Mouse (Mus musculus) midbrain, embryonic 11.5 days (tissue): Measurements from ENCODE around the gene Tuba4a. TPM values are rescaled to one million over a fixed set of nuclear protein-coding genes. Genes with fewer than 3 reads are reported as not detected.

Experiments
- microRNA-seq: library from miRNA; unstranded; fragments of <30 nt; microRNA quantifications from one replicate; pipeline ENCODE4, GENCODE M21; 2017
- polyA plus RNA-seq: library from polyadenylated mRNA; unstranded; fragments of >200 nt; fragmentation: Nextera tagmentation; extraction: Ambion mirVana; gene quantifications from 2 replicates; pipeline ENCODE4 v1.2.1, GENCODE M21; 2014

Tuba4a gene
- polyA plus RNA-seq, 1 experiment from 2014 or later = 9.6 TPM

Small RNA genes within 50 kb of the gene (microRNA-seq; reads per million reads assigned to microRNA genes)
- gene Gm27943 = not detected

Other genes starting within 250 kb of the Tuba4a start
- gene Nhej1, start 94.7 kb downstream of the Tuba4a start, polyA plus RNA-seq = 12.9 and 13.0 TPM in 2 replicates
- not detected in 2 replicates for gene Slc23a3, start 86.0 kb downstream of the Tuba4a start, polyA plus RNA-seq
- gene Cnppd1, start 77.2 kb downstream of the Tuba4a start, polyA plus RNA-seq = 45.5 and 49.8 TPM in 2 replicates
- gene Retreg2, start 77.1 kb downstream of the Tuba4a start, polyA plus RNA-seq = 55.1 and 58.3 TPM in 2 replicates
- 30.1 and 33.6 TPM in 2 replicates for gene Zfand2b, start 51.2 kb downstream of the Tuba4a start, polyA plus RNA-seq
- 25.3 and 29.2 TPM in 2 replicates for gene Abcb6, start 39.5 kb downstream of the Tuba4a start, polyA plus RNA-seq
- 14.3 and 14.4 TPM in 2 replicates for gene Ankzf1, start 27.7 kb downstream of the Tuba4a start, polyA plus RNA-seq
- gene Atg9a, start 27.7 kb downstream of the Tuba4a start, polyA plus RNA-seq = 17.3 and 18.8 TPM in 2 replicates
- 18.3 and 19.4 TPM in 2 replicates for gene Glb1l, start 9.1 kb downstream of the Tuba4a start, polyA plus RNA-seq
- 110 and 116 TPM in 2 replicates for gene Stk16, start 9.0 kb downstream of the Tuba4a start, polyA plus RNA-seq
- gene A630095N17Rik, start 12.2 kb upstream of the Tuba4a start, polyA plus RNA-seq = not detected in 2 replicates
- 15.9 and 18.1 TPM in 2 replicates for gene Dnajb2, start 16.5 kb upstream of the Tuba4a start, polyA plus RNA-seq
- gene Ptprn, start 44.6 kb upstream of the Tuba4a start, polyA plus RNA-seq = 4.2 and 4.4 TPM in 2 replicates
- 28.5 and 34.8 TPM in 2 replicates for gene Resp18, start 58.5 kb upstream of the Tuba4a start, polyA plus RNA-seq
- 149 TPM in 2 replicates for gene Dnpep, start 98.1 kb upstream of the Tuba4a start, polyA plus RNA-seq
- 0.52 and 0.68 TPM in 2 replicates for gene Des, start 140.5 kb upstream of the Tuba4a start, polyA plus RNA-seq
- gene Speg, start 155.4 kb upstream of the Tuba4a start, polyA plus RNA-seq = 13.4 and 15.2 TPM in 2 replicates
- 56.1 and 56.4 TPM in 2 replicates for gene Gmppa, start 216.1 kb upstream of the Tuba4a start, polyA plus RNA-seq
- 4.6 and 5.9 TPM in 2 replicates for gene Asic4, start 230.6 kb upstream of the Tuba4a start, polyA plus RNA-seq